Mouse (Mus musculus) MEL (cell line): Measurements from ENCODE around the gene Abcg1. TPM values are rescaled to one million over a fixed set of nuclear protein-coding genes. Genes with fewer than 3 reads are reported as not detected.

Experiments used
- DNase-seq: peaks from one replicate; pipeline ENCODE4 v3.0.0; 2011; ENCODE audit warnings: low read depth, low spot score
- H3K27ac ChIP-seq: 2 replicates; pipeline ENCODE4 v1.5.1; 2012; ENCODE audit warnings: low read depth, mild to moderate bottlenecking, control low read depth, low read length, moderate library complexity; ENCODE audit not compliant: control insufficient read depth
- H3K27me3 ChIP-seq, 2 experiments: fragments of 150-350 bp in 1 of 2; sonication (generic) in 1 of 2; 2 replicates each; pipeline ENCODE4 v1.6.1; 2012; ENCODE audit warnings: low read length in 2 of 2, mild to moderate bottlenecking in 2 of 2, improper control_type of control experiment in 1 of 2, moderate library complexity in 1 of 2; ENCODE audit not compliant: insufficient read depth in 2 of 2, control insufficient read depth in 1 of 2
- H3K36me3 ChIP-seq, 2 experiments: 2 replicates each; pipeline ENCODE4 v1.6.1; 2012 to 2014; ENCODE audit warnings: low read length in 2 of 2, improper control_type of control experiment in 1 of 2, inconsistent platforms in 1 of 2, mild to moderate bottlenecking in 1 of 2; ENCODE audit not compliant: insufficient read depth in 2 of 2, control insufficient read depth in 1 of 2
- H3K4me1 ChIP-seq, 2 experiments: fragments of 150-350 bp in 1 of 2; sonication (generic) in 1 of 2; 2 replicates each; pipeline ENCODE4 v1.6.1; 2012; ENCODE audit warnings: low read length in 2 of 2, improper control_type of control experiment in 1 of 2, mild to moderate bottlenecking in 1 of 2; ENCODE audit not compliant: insufficient read depth in 2 of 2, control insufficient read depth in 1 of 2
- H3K4me3 ChIP-seq, 2 experiments: fragments of 150-350 bp in 1 of 2; sonication (generic) in 1 of 2; 2 replicates each; pipeline ENCODE4 v1.5.1; 2012; ENCODE audit warnings: low read depth in 2 of 2, low read length in 2 of 2, mild to moderate bottlenecking in 2 of 2, moderate library complexity in 2 of 2, control low read depth in 1 of 2, improper control_type of control experiment in 1 of 2; ENCODE audit not compliant: control insufficient read depth in 1 of 2, insufficient read depth in 1 of 2
- H3K79me2 ChIP-seq: 2 replicates; pipeline ENCODE4 v1.6.1; 2012; ENCODE audit warnings: mild to moderate bottlenecking, low read length, moderate library complexity; ENCODE audit not compliant: control insufficient read depth, poor library complexity, insufficient read depth
- H3K9ac ChIP-seq: 2 replicates; pipeline ENCODE4 v1.6.1; 2012; ENCODE audit warnings: low read depth, mild to moderate bottlenecking, control low read depth, low read length, moderate library complexity; ENCODE audit not compliant: control insufficient read depth, poor library complexity, severe bottlenecking
- H3K9me3 ChIP-seq: fragments of 150-350 bp; sonication (generic); replicated peaks from 2 replicates; pipeline ENCODE4 v1.6.1; 2012; ENCODE audit warnings: mild to moderate bottlenecking, low read length, improper control_type of control experiment, moderate library complexity; ENCODE audit not compliant: insufficient read depth
- BHLHE40 ChIP-seq: IDR thresholded peaks from 2 replicates; pipeline ENCODE4 v1.6.1; 2012; ENCODE audit warnings: low read depth, mild to moderate bottlenecking, inconsistent platforms, low read length, improper control_type of control experiment, borderline replicate concordance
- CTCF ChIP-seq, 3 experiments: IDR thresholded peaks in 2 of 3; conservative IDR thresholded peaks in 1 of 3; 2 replicates each; pipeline ENCODE4 v1.5.1; 2011 to 2012; ENCODE audit warnings: low read length in 3 of 3, low read depth in 2 of 3, mild to moderate bottlenecking in 2 of 3, improper control_type of control experiment in 1 of 3, inconsistent platforms in 1 of 3, mixed read lengths in 1 of 3, moderate library complexity in 1 of 3; ENCODE audit not compliant: control insufficient read depth in 1 of 3, insufficient read depth in 1 of 3, poor library complexity in 1 of 3, severe bottlenecking in 1 of 3
- E2F4 ChIP-seq: IDR thresholded peaks from 2 replicates; pipeline ENCODE4 v1.6.1; 2011; ENCODE audit warnings: low read depth, low read length, improper control_type of control experiment, borderline replicate concordance
- ETS1 ChIP-seq: IDR thresholded peaks from 2 replicates; pipeline ENCODE4 v1.6.1; 2012; ENCODE audit warnings: low read depth, mild to moderate bottlenecking, inconsistent platforms, low read length, improper control_type of control experiment, moderate library complexity
- GATA1 ChIP-seq: IDR thresholded peaks from 2 replicates; pipeline ENCODE4 v1.6.1; 2011; ENCODE audit warnings: low read depth, low read length, improper control_type of control experiment
- HCFC1 ChIP-seq: IDR thresholded peaks from 2 replicates; pipeline ENCODE4 v1.6.1; 2012; ENCODE audit warnings: low read depth, mild to moderate bottlenecking, inconsistent platforms, low read length, improper control_type of control experiment, moderate library complexity
- MYC ChIP-seq: IDR thresholded peaks from 2 replicates; pipeline ENCODE4 v1.6.1; 2011; ENCODE audit warnings: low read depth, mild to moderate bottlenecking, low read length, improper control_type of control experiment, moderate library complexity
- POLR2A ChIP-seq, 2 experiments: IDR thresholded peaks; 2 replicates each; pipeline ENCODE4 v1.6.1; 2011 to 2012; ENCODE audit warnings: low read length in 2 of 2, mild to moderate bottlenecking in 2 of 2, control low read depth in 1 of 2, improper control_type of control experiment in 1 of 2, low read depth in 1 of 2, moderate library complexity in 1 of 2; ENCODE audit not compliant: control insufficient read depth in 1 of 2, insufficient read depth in 1 of 2, poor library complexity in 1 of 2
- POLR2AphosphoS5 ChIP-seq: IDR thresholded peaks from 2 replicates; pipeline ENCODE4 v1.6.1; 2012; ENCODE audit warnings: low read depth, borderline replicate concordance, mild to moderate bottlenecking, inconsistent platforms, low read length, moderate library complexity, mixed read lengths
- SMC3 ChIP-seq: IDR thresholded peaks from 2 replicates; pipeline ENCODE4 v1.6.1; 2011; ENCODE audit warnings: low read depth, low read length, improper control_type of control experiment
- TAL1 ChIP-seq: IDR thresholded peaks from 2 replicates; pipeline ENCODE4 v1.6.1; 2012; ENCODE audit warnings: mild to moderate bottlenecking, inconsistent platforms, low read length, moderate library complexity, mixed read lengths
- ZNF384 ChIP-seq: IDR thresholded peaks from 2 replicates; pipeline ENCODE4 v1.6.1; 2012; ENCODE audit warnings: low read depth, mild to moderate bottlenecking, inconsistent platforms, low read length, improper control_type of control experiment
- polyA plus RNA-seq, 2 experiments: library from polyadenylated mRNA; stranded (reverse) in 1 of 2; unstranded in 1 of 2; fragments of >175 nt in 1 of 2; fragments of >200 nt in 1 of 2; gene quantifications; 2 replicates each; pipeline versions ENCODE4 v1.2.1 to v1.2.4; 2012; ENCODE audit warnings: low replicate concordance in 2 of 2, low read depth in 1 of 2; ENCODE audit not compliant: insufficient read length in 2 of 2, insufficient read depth in 1 of 2, missing spikeins in 1 of 2
- total RNA-seq: library from RNA; depleted of rRNA; stranded (reverse); fragments of 300-350 nt; gene quantifications from 2 replicates; pipeline ENCODE4 v1.2.3, GENCODE M21; 2012

Abcg1 gene
- total and polyA plus RNA-seq, 3 experiments: 11.6 to 18.0 TPM; not detected in 1

- no peak for TF ChIP-seq SMC3
- no peak for TF ChIP-seq HCFC1
- no peak for TF ChIP-seq POLR2A (IDR thresholded peaks at IDR 0.05; ENCODE audit: control insufficient read depth in 1 of 2, insufficient read depth in 1 of 2, low read depth in 1 of 2, low read length in 2 of 2, poor library complexity in 1 of 2)
- TF ChIP-seq MYC: peak; percentile 30; the same call in 1 of the 2 replicates
Observed at GRCm38 (mm10) chr17:31073273-31074052, 16.0 kb downstream of the Abcg1 start (continued).

GRCm38 (mm10) chr17:31074053-31074590, 16.6 kb downstream of the Abcg1 start:
- no peaks in the 10 kb centered on the region for H3K9me3 ChIP-seq
- peak overlapping the region in 1 of 2 experiments; percentile 10; a peak in 2 of 4 replicates for H3K4me3 ChIP-seq
- TF ChIP-seq ZNF384 (no peak), TAL1 (no peak), CTCF (IDR thresholded peaks at IDR 0.05 in 2 of 3, conservative IDR thresholded peaks at IDR 0.05 in 1 of 3; ENCODE audit: control insufficient read depth in 1 of 3, insufficient read depth in 1 of 3, low read depth in 2 of 3, low read length in 3 of 3, poor library complexity in 1 of 3, severe bottlenecking in 1 of 3) (no peak), BHLHE40 (no peak), E2F4 (no peak), ETS1 (0 out of 2 replicates have a peak, but pooled peaks have one; percentile 7), POLR2AphosphoS5 (no peak), GATA1 (no peak)
- peak overlapping the region; percentile 28; the same call in 1 of the 2 replicates for H3K9ac ChIP-seq
- H3K4me1 ChIP-seq: peaks cover 36 to 54% of the 10 kb centered on the region in 2 experiments
- peaks cover 0 to 50% of the 10 kb centered on the region in 2 experiments; a peak in 3 of 4 replicates for H3K36me3 ChIP-seq
- peak overlapping the region; percentile 90 for H3K27ac ChIP-seq
- no peak for DNase-seq
- no peaks in the 10 kb centered on the region for H3K79me2 ChIP-seq
- H3K27me3 ChIP-seq: no peaks in the 10 kb centered on the region

GRCm38 (mm10) chr17:31074666-31075065, 17.2 kb downstream of the Abcg1 start:
- Histone ChIP-seq H3K79me2 (no peaks in the 10 kb centered on the region), H3K4me1 (peaks cover 33 to 51% of the 10 kb centered on the region in 2 experiments), H3K27me3 (no peaks in the 10 kb centered on the region), H3K4me3 (no peak overlapping the region), H3K9me3 (no peaks in the 10 kb centered on the region), H3K9ac (peak overlapping the region; percentile 28; the same call in 1 of the 2 replicates), H3K36me3 (peaks cover 0 to 45% of the 10 kb centered on the region in 2 experiments; a peak in 3 of 4 replicates), H3K27ac (peak overlapping the region; percentile 90)
- peak; percentile 32 for DNase-seq
- TF ChIP-seq ETS1 (0 out of 2 replicates have a peak, but pooled peaks have one; percentile 4), BHLHE40 (no peak)
